Mouse (Mus musculus) telencephalon, adult 2 months (tissue): ENCODE measurements at regions not wholly inside any gene's neighbourhood (a gene's known extent, or its start where the extent isn't known, plus 50 kb on each side); places are given as distances from the start of the nearest gene placed in this dataset.

Source experiments
- DNase-seq: peaks from one replicate; pipeline ENCODE4 v3.0.0-alpha.2; 2011; ENCODE audit warnings: low read depth, low spot score

GRCm38 (mm10) chr9:60931290-60931689 is 136.9 kb downstream of the Uaca start:
- DNase-seq = no peak

- no peak for DNase-seq
These were observed 142.6 kb downstream of the Uaca start for GRCm38 (mm10) chr9:60936937-60937336.

GRCm38 (mm10) chr9:60939858-60940804 is 145.8 kb downstream of the Uaca start:
- DNase-seq = no peak

GRCm38 (mm10) chr9:60947363-60947762 is 153.0 kb downstream of the Uaca start:
- no peak for DNase-seq

- no peak for DNase-seq
These were observed 154.3 kb downstream of the Uaca start for GRCm38 (mm10) chr9:60948531-60949070.

GRCm38 (mm10) chr9:60950161-60950560 is 155.8 kb downstream of the Uaca start:
- DNase-seq = no peak

GRCm38 (mm10) chr9:60951071-60951561 is 156.8 kb downstream of the Uaca start:
- no peak for DNase-seq

- DNase-seq = no peak
These were observed 163.1 kb downstream of the Uaca start for GRCm38 (mm10) chr9:60957438-60957837.

GRCm38 (mm10) chr9:60959537-60959936 is 165.2 kb downstream of the Uaca start:
- DNase-seq = no peak

GRCm38 (mm10) chr9:60962086-60962485 is 167.7 kb downstream of the Uaca start:
- DNase-seq = no peak

GRCm38 (mm10) chr9:60965641-60966040 is 171.3 kb downstream of the Uaca start:
- DNase-seq = no peak

GRCm38 (mm10) chr9:60968281-60969031 is 174.1 kb downstream of the Uaca start:
- no peak for DNase-seq

GRCm38 (mm10) chr9:60972201-60972910 is 178.0 kb downstream of the Uaca start:
- DNase-seq = no peak

- no peak for DNase-seq
These were observed 180.2 kb downstream of the Uaca start for GRCm38 (mm10) chr9:60974546-60974945.

- no peak for DNase-seq
These were observed 188.2 kb downstream of the Uaca start for GRCm38 (mm10) chr9:60982383-60983085.

GRCm38 (mm10) chr9:60983246-60983645 is 188.9 kb downstream of the Uaca start:
- no peak for DNase-seq

GRCm38 (mm10) chr9:60988113-60988512 is 193.8 kb downstream of the Uaca start:
- no peak for DNase-seq

GRCm38 (mm10) chr9:60989670-60990391 is 195.5 kb downstream of the Uaca start:
- no peak for DNase-seq

GRCm38 (mm10) chr9:60991509-60991908 is 197.2 kb downstream of the Uaca start:
- DNase-seq = no peak

- no peak for DNase-seq
These were observed 199.3 kb downstream of the Uaca start for GRCm38 (mm10) chr9:60993661-60994060.
